Mouse (Mus musculus): ENCODE measurements around the gene Skida1. TPM values are rescaled to one million over a fixed set of nuclear protein-coding genes. Genes with fewer than 3 reads are reported as not detected.

The Skida1 gene
- polyA plus RNA-seq, 1 experiment from 2014 or later = 3.0 TPM

DNA sequence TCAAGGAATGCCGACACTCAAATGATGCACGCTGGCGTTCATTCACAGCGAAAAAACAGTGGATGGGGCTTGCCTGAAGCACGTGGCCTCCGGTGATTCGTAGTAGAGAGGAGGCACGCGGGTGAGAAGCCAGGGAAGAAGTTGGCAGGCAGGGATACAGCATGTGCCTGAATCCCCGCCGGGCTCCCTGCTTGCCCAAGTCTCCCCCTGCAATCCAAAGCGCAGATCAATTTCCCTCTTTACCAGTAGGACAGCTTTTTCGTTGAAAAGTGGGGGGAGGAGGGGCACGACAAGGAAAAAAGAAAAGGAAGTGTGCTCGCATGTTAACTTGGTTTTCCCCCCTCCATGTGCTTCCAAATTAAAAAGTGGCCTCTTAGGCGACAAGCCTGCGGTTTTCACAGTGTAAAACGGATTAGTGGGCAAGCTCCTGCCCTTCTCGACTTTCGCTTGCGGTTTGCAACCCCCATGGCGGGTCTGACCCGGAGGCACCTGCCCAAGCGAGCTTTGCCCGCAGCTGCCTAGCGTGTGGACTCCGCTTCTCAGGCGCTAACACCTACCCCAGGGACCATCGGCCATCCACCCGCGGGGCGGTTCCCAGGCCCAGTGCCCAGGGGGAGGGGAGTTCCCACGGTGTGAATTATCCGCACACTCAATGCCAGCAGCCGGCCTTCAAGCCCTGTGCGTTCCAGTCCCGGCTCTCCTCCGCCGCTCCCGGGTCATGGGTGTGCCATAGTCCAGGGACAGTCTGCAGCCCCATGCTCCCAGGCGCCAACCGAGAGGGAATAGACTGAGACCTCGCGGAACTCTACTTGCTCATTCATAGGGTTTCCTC lies 22.5 kb downstream of the Skida1 start:
- H3K4me3 ChIP-seq (ENCODE audit: low read depth, low read length) = peak overlapping the region; percentile 66
- ATAC-seq (no peak), DNase-seq (ENCODE audit: low spot score) (peak; percentile 64)
- H3K27me3 ChIP-seq (replicated peaks; ENCODE audit: insufficient read depth, low read length) = no peaks in the 10 kb centered on the region
- no peaks in the 10 kb centered on the region for H3K9me3 ChIP-seq (ENCODE audit: low read length)
- peak overlapping the region; percentile 54 for H3K9ac ChIP-seq (replicated peaks; ENCODE audit: low read depth)
- no peak overlapping the region; the same call in 1 of the 2 replicates for H3K27ac ChIP-seq (ENCODE audit: low read length)
- no peak for TF ChIP-seq EP300 (IDR thresholded peaks at IDR 0.05)
- TF ChIP-seq CTCF (IDR thresholded peaks at IDR 0.05) = peak; percentile 21; the same call in 1 of the 2 replicates
- H3K4me2 ChIP-seq (replicated peaks; ENCODE audit: low read depth, low read length) = peak overlapping the region; percentile 97
- WGBS = under 1% methylated on average over 44 of the region's 44 CpGs
- peaks cover 3% of the 10 kb centered on the region; the same call in 1 of the 2 replicates for H3K4me1 ChIP-seq (ENCODE audit: insufficient read depth, low read depth, low read length)
- H3K36me3 ChIP-seq (ENCODE audit: insufficient read depth, low read length) = no peaks in the 10 kb centered on the region

DNA sequence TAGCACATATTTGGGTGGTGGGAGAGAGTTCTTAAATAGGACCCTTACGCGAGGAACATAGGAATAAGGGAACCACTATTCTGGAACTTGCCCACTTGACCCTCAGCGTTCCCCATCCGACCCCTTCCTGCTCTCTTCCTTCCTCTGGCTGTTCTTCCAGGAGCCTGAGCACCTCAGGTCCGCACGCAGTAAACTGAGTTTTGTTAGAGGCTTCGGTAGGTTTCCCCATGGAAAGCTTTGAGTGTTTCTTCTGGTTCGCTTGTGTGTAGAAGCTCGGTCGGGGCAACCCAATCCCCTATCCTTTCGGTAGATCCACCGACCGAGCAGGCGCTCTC lies 23.1 kb downstream of the Skida1 start:
- Histone ChIP-seq H3K4me2 (replicated peaks; ENCODE audit: low read depth, low read length) (peak overlapping the region; percentile 97), H3K9me3 (ENCODE audit: low read length) (no peaks in the 10 kb centered on the region), H3K4me1 (ENCODE audit: insufficient read depth, low read depth, low read length) (no peaks in the 10 kb centered on the region), H3K9ac (replicated peaks; ENCODE audit: low read depth) (peak overlapping the region; percentile 54), H3K4me3 (ENCODE audit: low read depth, low read length) (peak overlapping the region; percentile 66), H3K27me3 (replicated peaks; ENCODE audit: insufficient read depth, low read length) (no peaks in the 10 kb centered on the region), H3K27ac (ENCODE audit: low read length) (no peak overlapping the region), H3K36me3 (ENCODE audit: insufficient read depth, low read length) (no peaks in the 10 kb centered on the region)
- TF ChIP-seq EP300 (IDR thresholded peaks at IDR 0.05) (no peak), CTCF (IDR thresholded peaks at IDR 0.05) (no peak)
- WGBS = 1% methylated on average over 14 of the region's 14 CpGs
- no peak for DNase-seq (ENCODE audit: low spot score)
- ATAC-seq = no peak

- WGBS = 56% methylated on average over 5 of the region's 5 CpGs
- no peak overlapping the region for H3K4me3 ChIP-seq (ENCODE audit: low read depth, low read length)
These were observed 23.7 kb downstream of the Skida1 start for GRCm38 (mm10) chr2:18025116-18025515.

DNA sequence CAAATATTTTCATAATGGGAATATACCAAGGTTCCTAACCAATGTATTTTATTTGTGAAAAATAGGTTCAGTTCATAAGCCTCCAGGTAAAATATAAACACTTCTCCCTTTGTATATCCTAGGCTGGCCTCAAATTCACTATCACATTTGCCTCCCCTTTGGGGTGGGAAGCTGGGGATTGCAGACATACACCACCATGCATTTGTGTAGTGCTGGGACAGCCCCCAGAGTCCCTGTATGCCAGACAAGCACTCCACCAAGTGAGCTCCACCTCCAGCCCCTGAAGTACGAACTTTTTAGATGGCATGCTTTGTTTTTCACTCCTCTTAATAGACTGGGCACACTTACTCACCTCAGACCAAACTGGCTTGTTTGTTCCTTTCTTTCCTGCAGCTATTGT lies 26.0 kb downstream of the Skida1 start:
- TF ChIP-seq CTCF (IDR thresholded peaks at IDR 0.05) = no peak
- no peak for TF ChIP-seq EP300 (IDR thresholded peaks at IDR 0.05)
- DNase-seq (ENCODE audit: low spot score) = no peak
- WGBS = 30% methylated on average over 1 of the region's 1 CpGs
- Histone ChIP-seq H3K4me3 (ENCODE audit: low read depth, low read length) (no peak overlapping the region), H3K4me2 (replicated peaks; ENCODE audit: low read depth, low read length) (no peak overlapping the region), H3K9me3 (ENCODE audit: low read length) (no peaks in the 10 kb centered on the region), H3K9ac (replicated peaks; ENCODE audit: low read depth) (no peak overlapping the region), H3K27ac (ENCODE audit: low read length) (no peak overlapping the region), H3K27me3 (replicated peaks; ENCODE audit: insufficient read depth, low read length) (no peaks in the 10 kb centered on the region), H3K36me3 (ENCODE audit: insufficient read depth, low read length) (no peaks in the 10 kb centered on the region), H3K4me1 (ENCODE audit: insufficient read depth, low read depth, low read length) (no peaks in the 10 kb centered on the region)
- no peak for ATAC-seq

More at GRCm38 (mm10) chr2:18025116-18025515, 23.7 kb downstream of the Skida1 start:
- H3K27ac ChIP-seq (ENCODE audit: low read length) = no peak overlapping the region
- DNase-seq (ENCODE audit: low spot score) (no peak), ATAC-seq (no peak)
- TF ChIP-seq EP300 (IDR thresholded peaks at IDR 0.05) (no peak), CTCF (IDR thresholded peaks at IDR 0.05) (no peak)
- no peaks in the 10 kb centered on the region for H3K36me3 ChIP-seq (ENCODE audit: insufficient read depth, low read length)
- no peaks in the 10 kb centered on the region for H3K27me3 ChIP-seq (replicated peaks; ENCODE audit: insufficient read depth, low read length)
- H3K9me3 ChIP-seq (ENCODE audit: low read length) = no peaks in the 10 kb centered on the region
- no peaks in the 10 kb centered on the region for H3K4me1 ChIP-seq (ENCODE audit: insufficient read depth, low read depth, low read length)
- no peak overlapping the region; the same call in 1 of the 2 replicates for H3K4me2 ChIP-seq (replicated peaks; ENCODE audit: low read depth, low read length)
- H3K9ac ChIP-seq (replicated peaks; ENCODE audit: low read depth) = no peak overlapping the region

GRCm38 (mm10) chr2:18019122-18019521 lies 29.7 kb downstream of the Skida1 start:
- no peaks in the 10 kb centered on the region for H3K36me3 ChIP-seq (ENCODE audit: insufficient read depth, low read length)
- no peaks in the 10 kb centered on the region for H3K4me1 ChIP-seq (ENCODE audit: insufficient read depth, low read depth, low read length)
- ATAC-seq (no peak), DNase-seq (ENCODE audit: low spot score) (no peak)
- no peak overlapping the region for H3K4me2 ChIP-seq (replicated peaks; ENCODE audit: low read depth, low read length)
- no peaks in the 10 kb centered on the region for H3K27me3 ChIP-seq (replicated peaks; ENCODE audit: insufficient read depth, low read length)
- no peak for TF ChIP-seq CTCF (IDR thresholded peaks at IDR 0.05)
- no peak for TF ChIP-seq EP300 (IDR thresholded peaks at IDR 0.05)
- H3K4me3 ChIP-seq (ENCODE audit: low read depth, low read length) = no peak overlapping the region
- WGBS = 77% methylated on average over 1 of the region's 1 CpGs
- H3K27ac ChIP-seq (ENCODE audit: low read length) = no peak overlapping the region
- no peaks in the 10 kb centered on the region for H3K9me3 ChIP-seq (ENCODE audit: low read length)
- no peak overlapping the region for H3K9ac ChIP-seq (replicated peaks; ENCODE audit: low read depth)

DNA sequence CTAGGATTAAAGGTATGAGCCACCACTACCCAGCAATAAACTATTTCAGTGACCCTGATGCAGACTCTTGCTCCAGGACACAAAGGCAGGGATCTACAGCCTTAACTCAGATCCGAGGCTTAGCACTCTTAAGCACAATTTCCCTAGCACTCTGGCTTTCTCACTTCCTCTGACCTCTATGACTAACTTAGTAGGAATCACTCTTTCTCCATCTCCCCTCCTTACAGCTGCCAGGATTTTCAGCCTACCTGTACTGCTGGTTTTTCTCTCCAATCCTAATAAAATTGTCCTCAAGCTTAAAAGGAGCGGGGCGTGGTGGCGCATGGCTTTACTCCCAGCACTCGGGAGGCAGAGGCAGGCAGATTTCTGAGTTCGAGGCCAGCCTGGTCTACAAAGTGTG lies 31.5 kb downstream of the Skida1 start:
- Histone ChIP-seq H3K9me3 (ENCODE audit: low read length) (no peaks in the 10 kb centered on the region), H3K27ac (ENCODE audit: low read length) (no peak overlapping the region), H3K27me3 (replicated peaks; ENCODE audit: insufficient read depth, low read length) (no peaks in the 10 kb centered on the region), H3K4me2 (replicated peaks; ENCODE audit: low read depth, low read length) (no peak overlapping the region), H3K36me3 (ENCODE audit: insufficient read depth, low read length) (no peaks in the 10 kb centered on the region), H3K9ac (replicated peaks; ENCODE audit: low read depth) (no peak overlapping the region), H3K4me3 (ENCODE audit: low read depth, low read length) (no peak overlapping the region), H3K4me1 (ENCODE audit: insufficient read depth, low read depth, low read length) (no peaks in the 10 kb centered on the region)
- TF ChIP-seq CTCF (IDR thresholded peaks at IDR 0.05) (no peak), EP300 (IDR thresholded peaks at IDR 0.05) (no peak)
- ATAC-seq = no peak
- no peak for DNase-seq (ENCODE audit: low spot score)
- WGBS = 87% methylated on average over 6 of the region's 6 CpGs
